Mouse (Mus musculus) CH12.LX (cell line): ENCODE measurements at regions not wholly inside any gene's neighbourhood (a gene's known extent, or its start where the extent isn't known, plus 50 kb on each side); places are given as distances from the start of the nearest gene placed in this dataset.

ENCODE experiments used
- DNase-seq: peaks from one replicate; pipeline ENCODE4 v3.0.0-alpha.2; 2013; ENCODE audit errors: extremely low read depth
- H3K27ac ChIP-seq: 2 replicates; pipeline ENCODE4 v1.5.1; 2012; ENCODE audit warnings: low read depth, mild to moderate bottlenecking, control low read depth, moderate library complexity; ENCODE audit not compliant: insufficient read depth
- H3K27me3 ChIP-seq: replicated peaks from 2 replicates; pipeline ENCODE3; 2012; ENCODE audit warnings: inconsistent platforms
- H3K36me3 ChIP-seq, 2 experiments: replicated peaks in 1 of 2; 2 replicates each; pipeline versions ENCODE3 to v1.6.1; 2012; ENCODE audit warnings: inconsistent platforms in 1 of 2, low read length in 1 of 2, mild to moderate bottlenecking in 1 of 2, mixed read lengths in 1 of 2, moderate library complexity in 1 of 2; ENCODE audit not compliant: control insufficient read depth in 1 of 2, insufficient read depth in 1 of 2
- H3K4me1 ChIP-seq, 2 experiments: 2 replicates each; pipeline ENCODE4 v1.6.1; 2012; ENCODE audit warnings: inconsistent platforms in 1 of 2, moderate library complexity in 1 of 2; ENCODE audit not compliant: insufficient read depth in 2 of 2, control insufficient read depth in 1 of 2
- H3K4me2 ChIP-seq: 2 replicates; pipeline ENCODE4 v1.6.1; 2012; ENCODE audit warnings: low read depth, mild to moderate bottlenecking, control low read depth; ENCODE audit not compliant: poor library complexity, insufficient read depth, severe bottlenecking
- H3K4me3 ChIP-seq, 3 experiments: fragments of 150-350 bp in 1 of 3; sonication (generic) in 1 of 3; replicated peaks in 1 of 3; 2 replicates each; pipeline versions ENCODE3 to v1.5.1; 2011 to 2012; ENCODE audit warnings: low read depth in 2 of 3, low read length in 2 of 3, mild to moderate bottlenecking in 2 of 3, moderate library complexity in 2 of 3, control low read depth in 1 of 3, improper control_type of control experiment in 1 of 3, inconsistent platforms in 1 of 3, mixed read lengths in 1 of 3; ENCODE audit not compliant: poor library complexity in 1 of 3
- H3K79me2 ChIP-seq: replicated peaks from 2 replicates; pipeline ENCODE4 v1.6.1; 2012; ENCODE audit warnings: mild to moderate bottlenecking, moderate library complexity; ENCODE audit not compliant: control insufficient read depth, poor library complexity, insufficient read depth, severe bottlenecking; ENCODE audit errors: extremely low read depth
- H3K9ac ChIP-seq: 2 replicates; pipeline ENCODE4 v1.6.1; 2012; ENCODE audit warnings: low read depth, mild to moderate bottlenecking, control low read depth, moderate library complexity; ENCODE audit not compliant: insufficient read depth
- H3K9me3 ChIP-seq: replicated peaks from 2 replicates; pipeline ENCODE3; 2012; ENCODE audit warnings: low read length, inconsistent platforms, mixed read lengths
- BHLHE40 ChIP-seq: IDR thresholded peaks from 2 replicates; pipeline ENCODE4 v1.6.1; 2011; ENCODE audit warnings: mild to moderate bottlenecking, low read depth, low read length, improper control_type of control experiment
- CHD1 ChIP-seq: IDR thresholded peaks from 2 replicates; pipeline ENCODE4 v1.6.1; 2012; ENCODE audit warnings: low read depth, low read length, improper control_type of control experiment, inconsistent platforms
- CHD2 ChIP-seq: IDR thresholded peaks from 2 replicates; pipeline ENCODE4 v1.6.1; 2011; ENCODE audit warnings: low read length, improper control_type of control experiment
- HCFC1 ChIP-seq: IDR thresholded peaks from 2 replicates; pipeline ENCODE4 v1.6.1; 2012; ENCODE audit warnings: low read depth, mild to moderate bottlenecking, inconsistent platforms, low read length, improper control_type of control experiment
- JUN ChIP-seq: IDR thresholded peaks from 2 replicates; pipeline ENCODE4 v1.6.1; 2011; ENCODE audit warnings: low read depth, mild to moderate bottlenecking, low read length, improper control_type of control experiment, moderate library complexity; ENCODE audit not compliant: insufficient read depth
- KAT2A ChIP-seq: IDR thresholded peaks from 2 replicates; pipeline ENCODE4 v1.6.1; 2012; ENCODE audit warnings: low read length, improper control_type of control experiment, inconsistent platforms; ENCODE audit not compliant: insufficient replicate concordance
- MAFK ChIP-seq: IDR thresholded peaks from 2 replicates; pipeline ENCODE4 v1.6.1; 2011; ENCODE audit warnings: low read length, improper control_type of control experiment; ENCODE audit not compliant: insufficient replicate concordance
- MAX ChIP-seq: IDR thresholded peaks from 2 replicates; pipeline ENCODE4 v1.6.1; 2011; ENCODE audit warnings: low read length, improper control_type of control experiment
- MAZ ChIP-seq: IDR thresholded peaks from 2 replicates; pipeline ENCODE4 v1.6.1; 2012; ENCODE audit warnings: low read depth, mild to moderate bottlenecking, inconsistent platforms, low read length, improper control_type of control experiment, moderate library complexity
- MEF2A ChIP-seq: IDR thresholded peaks from 2 replicates; pipeline ENCODE4 v1.6.1; 2014; ENCODE audit warnings: low read depth, mild to moderate bottlenecking, inconsistent platforms, low read length, improper control_type of control experiment, borderline replicate concordance
- NRF1 ChIP-seq: IDR thresholded peaks from 2 replicates; pipeline ENCODE4 v1.6.1; 2014; ENCODE audit warnings: low read depth, mild to moderate bottlenecking, inconsistent platforms, low read length, improper control_type of control experiment, moderate library complexity
- PAX5 ChIP-seq: IDR thresholded peaks from 2 replicates; pipeline ENCODE4 v1.6.1; 2012; ENCODE audit warnings: low read length, inconsistent platforms, mixed read lengths
- POLR2AphosphoS2 ChIP-seq: IDR thresholded peaks from 2 replicates; pipeline ENCODE4 v1.6.1; 2011; ENCODE audit warnings: low read depth, low read length, improper control_type of control experiment
- RAD21 ChIP-seq: IDR thresholded peaks from 2 replicates; pipeline ENCODE4 v1.6.1; 2011; ENCODE audit warnings: low read depth, mild to moderate bottlenecking, low read length, improper control_type of control experiment, moderate library complexity
- TBP ChIP-seq: conservative IDR thresholded peaks from 2 replicates; pipeline ENCODE4 v1.6.1; 2011; ENCODE audit warnings: low read depth, low read length, improper control_type of control experiment
- TCF12 ChIP-seq: IDR thresholded peaks from 2 replicates; pipeline ENCODE4 v1.6.1; 2014; ENCODE audit warnings: low read depth, mild to moderate bottlenecking, inconsistent platforms, low read length, improper control_type of control experiment
- UBTF ChIP-seq: IDR thresholded peaks from 2 replicates; pipeline ENCODE4 v1.6.1; 2012; ENCODE audit warnings: low read depth, mild to moderate bottlenecking, inconsistent platforms, low read length, improper control_type of control experiment, moderate library complexity
- ZC3H11A ChIP-seq: IDR thresholded peaks from 2 replicates; pipeline ENCODE4 v1.6.1; 2012; ENCODE audit warnings: low read depth, mild to moderate bottlenecking, inconsistent platforms, low read length, improper control_type of control experiment
- ZNF384 ChIP-seq: IDR thresholded peaks from 2 replicates; pipeline ENCODE4 v1.6.1; 2012; ENCODE audit warnings: low read depth, low read length, improper control_type of control experiment, inconsistent platforms
- dilution Hi-C: fragments of 300-500 bp; cut with MboI; formaldehyde crosslinking; loops from 2 replicates; pipeline ENCODE4 v1.14.3; 2020; ENCODE audit warnings: low sequenced_read_pairs; ENCODE audit not compliant: extremely low pct_unique_long_range_greater_than_20kb, extremely low pct_ligation_motif_present
- in situ Hi-C: fragments of 300-500 bp; cut with MboI; formaldehyde crosslinking; loops from 3 replicates; pipeline ENCODE4 v1.14.3; 2019; ENCODE audit warnings: low sequenced_read_pairs, low pct_ligation_motif_present, low pct_unique_long_range_greater_than_20kb, mixed read lengths

DNA sequence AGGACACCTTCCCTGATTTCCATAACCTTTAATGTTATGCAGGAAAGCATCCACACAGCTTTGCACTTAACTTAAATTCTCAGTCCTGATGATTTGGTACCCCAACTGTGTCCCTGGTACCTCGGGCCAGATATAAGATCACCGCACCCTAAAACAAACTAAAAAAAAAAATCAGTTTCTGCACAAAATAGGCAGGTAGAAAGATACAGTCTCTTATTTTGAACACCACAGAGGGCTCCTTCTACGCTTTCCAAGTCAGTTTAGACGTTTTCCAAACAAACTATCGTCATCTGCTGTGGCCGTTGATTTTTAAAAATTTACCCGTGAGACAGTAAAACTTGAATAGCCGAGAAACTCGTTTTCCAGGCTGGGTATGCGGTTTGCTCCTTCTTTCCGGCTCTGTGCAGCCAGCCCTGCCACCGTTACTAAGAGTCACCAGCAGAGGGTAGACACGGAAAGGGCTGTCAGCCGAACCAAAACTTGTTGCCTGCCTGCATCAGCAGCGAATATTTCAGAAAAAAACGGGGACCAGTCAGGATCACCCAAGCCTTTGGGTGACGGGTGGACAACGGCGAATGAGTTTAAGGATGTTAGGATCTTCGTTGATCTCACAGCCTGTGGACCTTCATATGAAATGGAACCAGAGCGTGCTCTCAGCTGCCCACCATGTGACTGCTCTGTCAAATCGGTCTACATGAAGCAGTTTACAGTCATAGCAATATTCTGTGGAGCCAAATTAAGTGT is 74.4 kb upstream of the Gpc5 start (continued):
- TF ChIP-seq MAX (peak; percentile 71; the same call in 1 of the 2 replicates), ZNF384 (peak; percentile 79), NRF1 (no peak), PAX5 (no peak), MEF2A (0 out of 2 replicates have a peak, but pooled peaks have one; percentile 55), UBTF (0 out of 2 replicates have a peak, but pooled peaks have one; percentile 50), CHD2 (no peak; the same call in 1 of the 2 replicates), POLR2AphosphoS2 (no peak), HCFC1 (no peak), KAT2A (no peak), MAZ (no peak), MAFK (no peak), ZC3H11A (0 out of 2 replicates have a peak, but pooled peaks have one; percentile 1)

DNA sequence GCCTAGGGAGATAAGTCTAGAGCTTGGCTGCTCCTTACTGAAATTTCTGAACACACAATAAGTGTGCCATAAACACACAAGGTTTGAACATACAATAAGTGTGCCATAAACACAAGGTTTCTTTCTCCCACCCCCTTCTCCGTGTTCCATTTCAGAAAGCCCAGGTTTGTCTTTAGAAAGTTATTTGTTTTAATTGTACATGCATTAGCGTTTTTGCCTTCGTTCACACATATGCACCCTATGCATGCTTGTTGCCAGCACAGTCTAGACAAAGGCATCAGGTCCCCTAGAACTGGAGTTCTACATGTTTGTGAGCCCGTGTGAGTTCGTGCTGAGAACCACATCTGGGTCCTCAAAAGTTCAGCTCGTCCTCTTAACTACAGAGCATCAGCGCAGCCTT is 64.0 kb upstream of the Gpc5 start:
- Histone ChIP-seq H3K79me2 (no peaks in the 10 kb centered on the region), H3K4me2 (peak overlapping the region; percentile 78)
- in situ Hi-C loops: no loop called here

DNA sequence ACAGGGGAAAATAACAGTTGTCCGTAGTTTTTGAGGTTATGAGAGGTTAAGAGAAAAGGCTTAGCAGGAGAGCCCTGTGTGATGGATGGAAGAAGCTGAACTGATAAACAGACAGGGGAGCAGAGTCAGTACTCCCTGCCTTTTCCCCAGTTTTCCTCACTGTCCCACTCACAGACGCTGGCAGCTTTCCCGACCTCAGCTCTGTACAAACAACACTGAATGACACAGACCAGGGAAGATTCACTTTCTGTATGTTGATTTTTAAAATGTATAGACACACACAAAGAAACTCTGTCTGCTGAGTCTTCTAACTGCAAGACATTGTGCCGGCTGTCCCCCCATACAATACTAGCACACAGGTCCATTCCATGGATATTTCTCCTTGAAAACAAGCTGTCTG is 60.3 kb upstream of the Gpc5 start:
- in situ Hi-C loops: no loop called here
- H3K79me2 ChIP-seq: no peaks in the 10 kb centered on the region
- dilution Hi-C loops: no loop called here
- H3K9ac ChIP-seq: peak overlapping the region; percentile 60; the same call in 1 of the 2 replicates
- peak overlapping the region; percentile 24; the same call in 1 of the 2 replicates for H3K27ac ChIP-seq
- 0 out of 2 replicates have a peak overlapping the region, but pooled peaks have one; percentile 5 for H3K4me2 ChIP-seq
- no peak for DNase-seq
- TF ChIP-seq NRF1 (no peak), KAT2A (no peak), TBP (no peak), CHD1 (0 out of 2 replicates have a peak, but pooled peaks have one; percentile 25), MEF2A (no peak), BHLHE40 (no peak)
- no peaks in the 10 kb centered on the region for H3K9me3 ChIP-seq
- no peaks in the 10 kb centered on the region for H3K27me3 ChIP-seq
- H3K36me3 ChIP-seq: no peaks in the 10 kb centered on the region
- no peak overlapping the region for H3K4me3 ChIP-seq
- peaks cover 13 to 39% of the 10 kb centered on the region in 2 experiments; a peak in 3 of 4 replicates for H3K4me1 ChIP-seq

More for the DNA sequence above, 64.0 kb upstream of the Gpc5 start:
- Histone ChIP-seq H3K4me3 (peak overlapping the region in 1 of 3 experiments; percentile 31), H3K27ac (no peak overlapping the region), H3K4me1 (peaks cover 2 to 23% of the 10 kb centered on the region in 2 experiments; a peak in 3 of 4 replicates), H3K9ac (peak overlapping the region; percentile 44; the same call in 1 of the 2 replicates), H3K36me3 (no peaks in the 10 kb centered on the region)
- dilution Hi-C loops: no loop called here
- TF ChIP-seq NRF1 (no peak), JUN (no peak), TCF12 (no peak), ZC3H11A (no peak), TBP (no peak), RAD21 (no peak), POLR2AphosphoS2 (no peak)
- TF ChIP-seq, all 38 proteins: peak for 0
- no peak for DNase-seq
- Histone ChIP-seq H3K9me3 (no peaks in the 10 kb centered on the region), H3K27me3 (no peaks in the 10 kb centered on the region)
